Mouse (Mus musculus) ovary, postnatal 36 days (tissue): ENCODE measurements around the gene Yju2.

ENCODE experiments used
- DNase-seq: peaks from one replicate; pipeline ENCODE4 v3.0.0; 2022; ENCODE audit warnings: low spot score, mixed read lengths

Yju2 gene

GRCm38 (mm10) chr17:56007444-56008355, 48.8 kb downstream of the Yju2 start:
- DNase-seq, result no peak

GRCm38 (mm10) chr17:56008356-56009087, 49.6 kb downstream of the Yju2 start:
- DNase-seq, result peak; percentile 88

- DNase-seq, result peak; percentile 91
These were observed 50.4 kb downstream of the Yju2 start for GRCm38 (mm10) chr17:56009088-56009961.

GRCm38 (mm10) chr17:56009962-56010240, 51.0 kb downstream of the Yju2 start:
- no peak for DNase-seq

GRCm38 (mm10) chr17:56010255-56010654, 51.4 kb downstream of the Yju2 start:
- no peak for DNase-seq

- DNase-seq, result peak; percentile 79
These were observed 51.8 kb downstream of the Yju2 start for GRCm38 (mm10) chr17:56010681-56011080.

- no peak for DNase-seq
These were observed 52.5 kb downstream of the Yju2 start for GRCm38 (mm10) chr17:56011441-56011840.

- DNase-seq, result no peak
These were observed 56.4 kb downstream of the Yju2 start for GRCm38 (mm10) chr17:56015293-56015692.

GRCm38 (mm10) chr17:56016382-56016781, 57.5 kb downstream of the Yju2 start:
- DNase-seq, result no peak

- no peak for DNase-seq
These were observed 58.2 kb downstream of the Yju2 start for GRCm38 (mm10) chr17:56016793-56017785.

GRCm38 (mm10) chr17:56017848-56018247, 58.9 kb downstream of the Yju2 start:
- DNase-seq, result no peak
